Mouse (Mus musculus) liver, embryonic 16.5 days (tissue): ENCODE measurements around the gene Mfsd4b3. TPM values are rescaled to one million over a fixed set of nuclear protein-coding genes. Genes with fewer than 3 reads are reported as not detected.

Experiments
- ATAC-seq: fragments of 200-750 bp; cut with Nextera tagmentation; 2 replicates; pipeline ENCODE4 v1.8.0; 2017; ENCODE audit warnings: low read depth, mild to moderate bottlenecking, moderate number of reproducible peaks, moderate library complexity
- H3K27ac ChIP-seq: fragments of 300-500 bp; sonication (generic); 2 replicates; pipeline ENCODE4 v1.5.1; 2014; ENCODE audit warnings: mild to moderate bottlenecking, low read length
- H3K27me3 ChIP-seq: fragments of 300-500 bp; sonication (generic); 2 replicates; pipeline ENCODE4 v1.6.1; 2014; ENCODE audit warnings: low read depth, low read length, mixed read lengths; ENCODE audit not compliant: control insufficient read depth, insufficient read depth
- H3K36me3 ChIP-seq: fragments of 300-500 bp; sonication (generic); 2 replicates; pipeline ENCODE4 v1.6.1; 2014; ENCODE audit warnings: mild to moderate bottlenecking; ENCODE audit not compliant: control insufficient read depth, insufficient read depth
- H3K4me1 ChIP-seq: fragments of 300-500 bp; sonication (generic); 2 replicates; pipeline ENCODE4 v1.6.1; 2014; ENCODE audit warnings: low read depth, low read length, mixed read lengths; ENCODE audit not compliant: control insufficient read depth
- H3K4me2 ChIP-seq: fragments of 300-500 bp; sonication (generic); 2 replicates; pipeline ENCODE4 v1.6.1; 2014; ENCODE audit warnings: low read depth, low read length, mixed read lengths
- H3K4me3 ChIP-seq: fragments of 300-500 bp; sonication (generic); 2 replicates; pipeline ENCODE4 v1.5.1; 2014; ENCODE audit warnings: low read depth, mild to moderate bottlenecking, low read length
- H3K9ac ChIP-seq: fragments of 300-500 bp; sonication (generic); 2 replicates; pipeline ENCODE4 v1.6.1; 2014; ENCODE audit warnings: low read depth, low read length
- H3K9me3 ChIP-seq: fragments of 300-500 bp; sonication (generic); replicated peaks from 2 replicates; pipeline ENCODE4 v1.6.1; 2016; ENCODE audit warnings: low read length; ENCODE audit not compliant: control insufficient read depth
- WGBS: fragments of 180-500 bp; shearing (Covaris S2); extraction: QIAGEN DNeasy Blood & Tissue Kit; methylation state at CpG from one replicate; pipeline ENCODE4 v1.1.7; 2014; ENCODE audit not compliant: insufficient replicate concordance; 5-methylcytosine and 5-hydroxymethylcytosine counted together
- polyA plus RNA-seq: library from polyadenylated mRNA; unstranded; fragments of >200 nt; fragmentation: Nextera tagmentation; extraction: Ambion mirVana; gene quantifications from 2 replicates; pipeline ENCODE4 v1.2.1, GENCODE M21; 2015

Mfsd4b3 gene
- polyA plus RNA-seq, 1 experiment from 2014 or later: 3.6 TPM

DNA sequence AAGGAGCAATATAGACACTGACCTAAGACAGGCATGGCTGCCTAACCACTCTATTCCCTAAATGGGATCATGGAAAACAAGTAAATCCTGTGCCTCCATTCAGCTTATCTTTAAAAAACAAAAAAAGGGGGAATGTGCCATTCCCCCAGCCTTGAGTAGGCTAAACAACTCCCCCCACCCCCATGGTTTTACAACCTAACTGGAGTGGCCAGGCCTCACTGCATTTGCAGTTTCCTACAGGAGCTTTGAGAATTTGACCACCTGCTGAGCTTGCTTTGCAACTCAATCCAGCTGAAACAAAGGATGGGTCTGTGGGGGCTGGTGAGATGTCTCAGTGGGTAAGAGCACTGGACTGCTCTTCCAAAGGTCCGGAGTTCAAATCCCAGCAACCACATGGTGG is 18.3 kb upstream of the Mfsd4b3 start:
- Histone ChIP-seq H3K4me2 (no peak overlapping the region), H3K9ac (no peak overlapping the region), H3K36me3 (no peaks in the 10 kb centered on the region), H3K4me1 (no peaks in the 10 kb centered on the region), H3K27me3 (no peaks in the 10 kb centered on the region), H3K27ac (no peak overlapping the region), H3K4me3 (no peak overlapping the region), H3K9me3 (peaks cover 3% of the 10 kb centered on the region; the same call in 1 of the 2 replicates)
- WGBS: 78% methylated on average over 1 of the region's 1 CpGs
- ATAC-seq: no peak

DNA sequence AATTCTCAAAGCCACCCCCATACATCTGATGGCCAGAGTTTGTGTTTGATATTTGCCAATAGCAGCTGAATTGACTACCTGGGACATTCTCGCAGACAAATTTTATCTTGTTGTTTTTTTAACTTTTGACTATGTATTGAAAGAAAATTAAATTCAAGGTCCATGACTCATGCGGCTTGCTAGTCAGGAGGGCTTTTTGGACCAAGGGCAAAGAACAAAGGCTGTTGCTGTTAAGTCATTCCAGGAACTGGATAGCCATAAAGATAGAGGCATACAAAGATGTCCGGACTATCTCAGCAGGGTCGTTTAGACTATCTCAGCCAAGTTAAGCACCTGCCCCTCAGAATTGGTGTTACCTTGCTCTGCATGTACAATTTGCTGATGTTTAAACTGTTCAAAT is 17.4 kb upstream of the Mfsd4b3 start:
- no peaks in the 10 kb centered on the region for H3K36me3 ChIP-seq
- peaks cover 3% of the 10 kb centered on the region; the same call in 1 of the 2 replicates for H3K9me3 ChIP-seq
- no peak for ATAC-seq
- H3K4me2 ChIP-seq: no peak overlapping the region
- no peak overlapping the region for H3K27ac ChIP-seq
- H3K4me1 ChIP-seq: no peaks in the 10 kb centered on the region
- H3K27me3 ChIP-seq: no peaks in the 10 kb centered on the region
- 81% methylated on average over 4 of the region's 4 CpGs for WGBS
- H3K4me3 ChIP-seq: no peak overlapping the region
- H3K9ac ChIP-seq: no peak overlapping the region

GRCm38 (mm10) chr10:39975771-39976170 is 15.8 kb upstream of the Mfsd4b3 start:
- H3K9ac ChIP-seq: no peak overlapping the region
- H3K4me3 ChIP-seq: no peak overlapping the region

GRCm38 (mm10) chr10:39974982-39975381 is 15.0 kb upstream of the Mfsd4b3 start:
- no peaks in the 10 kb centered on the region for H3K36me3 ChIP-seq
- H3K9me3 ChIP-seq: peaks cover 3% of the 10 kb centered on the region; the same call in 1 of the 2 replicates
- H3K4me1 ChIP-seq: no peaks in the 10 kb centered on the region
- no peak for ATAC-seq
- no peak overlapping the region for H3K4me2 ChIP-seq
- no peak overlapping the region for H3K4me3 ChIP-seq
- no peaks in the 10 kb centered on the region for H3K27me3 ChIP-seq
- WGBS: 61% methylated on average over 11 of the region's 11 CpGs
- no peak overlapping the region for H3K9ac ChIP-seq
- H3K27ac ChIP-seq: no peak overlapping the region

More at GRCm38 (mm10) chr10:39975771-39976170, 15.8 kb upstream of the Mfsd4b3 start:
- no peak for ATAC-seq
- Histone ChIP-seq H3K27ac (no peak overlapping the region), H3K9me3 (peaks cover 3% of the 10 kb centered on the region; the same call in 1 of the 2 replicates), H3K4me2 (no peak overlapping the region), H3K4me1 (no peaks in the 10 kb centered on the region), H3K36me3 (no peaks in the 10 kb centered on the region), H3K27me3 (no peaks in the 10 kb centered on the region)
- WGBS: 46% methylated on average over 2 of the region's 2 CpGs

GRCm38 (mm10) chr10:39967512-39967911 is 7.6 kb upstream of the Mfsd4b3 start:
- WGBS: 76% methylated on average over 3 of the region's 3 CpGs
- no peaks in the 10 kb centered on the region for H3K27me3 ChIP-seq
- H3K9me3 ChIP-seq: no peaks in the 10 kb centered on the region
- no peaks in the 10 kb centered on the region for H3K4me1 ChIP-seq
- no peak overlapping the region for H3K4me3 ChIP-seq
- ATAC-seq: no peak
- no peak overlapping the region for H3K27ac ChIP-seq
- no peaks in the 10 kb centered on the region for H3K36me3 ChIP-seq
- no peak overlapping the region for H3K9ac ChIP-seq
- no peak overlapping the region for H3K4me2 ChIP-seq

DNA sequence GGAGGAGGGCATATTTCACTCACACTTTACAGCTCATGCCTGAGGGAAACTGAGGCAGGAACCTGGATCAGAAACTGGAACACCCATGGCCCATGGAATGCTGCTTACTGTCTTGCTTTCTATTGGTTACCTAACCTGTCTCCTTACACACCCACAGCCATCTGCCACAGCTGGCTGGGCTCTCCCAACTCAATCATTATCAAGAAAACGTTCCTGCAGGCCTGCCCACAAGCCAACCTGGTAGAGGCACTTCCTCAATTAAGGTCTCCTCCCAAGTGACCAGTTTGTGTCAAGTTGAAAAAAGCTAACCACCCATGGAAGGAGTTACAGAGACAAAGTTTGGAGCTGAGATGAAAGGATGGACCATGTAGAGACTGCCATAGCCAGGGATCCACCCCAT is 2.0 kb upstream of the Mfsd4b3 start:
- no peak overlapping the region for H3K9ac ChIP-seq
- ATAC-seq: no peak
- no peak overlapping the region for H3K27ac ChIP-seq
- H3K9me3 ChIP-seq: no peaks in the 10 kb centered on the region
- no peaks in the 10 kb centered on the region for H3K36me3 ChIP-seq
- 11% methylated on average over 1 of the region's 1 CpGs for WGBS
- H3K4me1 ChIP-seq: peaks cover 3% of the 10 kb centered on the region; the same call in 1 of the 2 replicates
- no peak overlapping the region for H3K4me3 ChIP-seq
- H3K27me3 ChIP-seq: no peaks in the 10 kb centered on the region
- no peak overlapping the region for H3K4me2 ChIP-seq

DNA sequence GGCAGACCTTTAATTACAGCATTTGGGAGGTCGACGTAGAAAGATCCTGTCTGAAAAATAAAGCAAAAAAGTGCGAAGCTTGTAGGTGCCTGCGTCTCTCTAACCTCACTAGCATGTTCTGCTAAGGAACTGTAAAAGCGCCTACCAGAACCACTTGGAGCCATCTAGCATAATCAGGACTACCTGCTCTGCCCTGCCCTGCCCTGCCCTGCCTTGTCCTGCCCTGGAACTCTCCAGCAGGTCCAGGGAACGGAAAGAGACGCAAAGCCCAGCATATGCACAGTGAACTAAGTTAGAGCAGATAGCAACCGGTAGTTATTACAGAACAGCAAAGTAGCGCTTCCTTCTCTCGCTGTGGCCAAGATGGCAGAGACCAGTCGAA is 479 bp upstream of the Mfsd4b3 start:
- Histone ChIP-seq H3K27ac (no peak overlapping the region), H3K4me2 (peak overlapping the region; percentile 71), H3K36me3 (no peaks in the 10 kb centered on the region), H3K9ac (no peak overlapping the region), H3K4me1 (peaks cover 3% of the 10 kb centered on the region; the same call in 1 of the 2 replicates), H3K9me3 (no peaks in the 10 kb centered on the region), H3K4me3 (no peak overlapping the region; the same call in 1 of the 2 replicates), H3K27me3 (no peaks in the 10 kb centered on the region)
- ATAC-seq: no peak
- 37% methylated on average over 11 of the region's 11 CpGs for WGBS

- H3K9me3 ChIP-seq: no peaks in the 10 kb centered on the region
- no peak overlapping the region for H3K4me2 ChIP-seq
- H3K27ac ChIP-seq: no peak overlapping the region
- no peak overlapping the region for H3K4me3 ChIP-seq
- no peak for ATAC-seq
- no peaks in the 10 kb centered on the region for H3K36me3 ChIP-seq
- 47% methylated on average over 4 of the region's 4 CpGs for WGBS
- H3K9ac ChIP-seq: no peak overlapping the region
- H3K4me1 ChIP-seq: peaks cover 3% of the 10 kb centered on the region; the same call in 1 of the 2 replicates
- H3K27me3 ChIP-seq: no peaks in the 10 kb centered on the region
These were observed 1.7 kb downstream of the Mfsd4b3 start for GRCm38 (mm10) chr10:39958266-39958665.

- 34% methylated on average over 2 of the region's 2 CpGs for WGBS
These were observed 3.5 kb downstream of the Mfsd4b3 start for GRCm38 (mm10) chr10:39956340-39956878.

More at GRCm38 (mm10) chr10:39956340-39956878, 3.5 kb downstream of the Mfsd4b3 start:
- H3K9me3 ChIP-seq: no peaks in the 10 kb centered on the region
- H3K4me2 ChIP-seq: no peak overlapping the region
- H3K4me3 ChIP-seq: no peak overlapping the region
- no peak overlapping the region for H3K27ac ChIP-seq
- no peak overlapping the region for H3K9ac ChIP-seq
- H3K36me3 ChIP-seq: no peaks in the 10 kb centered on the region
- H3K27me3 ChIP-seq: no peaks in the 10 kb centered on the region
- ATAC-seq: no peak
- H3K4me1 ChIP-seq: peaks cover 3% of the 10 kb centered on the region; the same call in 1 of the 2 replicates
